Mouse (Mus musculus): Measurements from ENCODE around the gene Phka1.
"Not testable (repeated sequence)": the region's sequence is repeated elsewhere in the genome, so short reads cannot be mapped to it uniquely, and the experiment has no call there.

Gene Phka1

GRCm38 (mm10) chrX:102643823-102644572 lies at the start of gene Phka1:
Phka1 (minus strand) TSS chrX:102644246.
- DNase-seq (ENCODE audit: low read depth, low spot score): peak; percentile 38

- peak; percentile 2 for DNase-seq (ENCODE audit: low read depth, low spot score)
Measured at GRCm38 (mm10) chrX:102689252-102689651, 45.2 kb upstream of the Phka1 start.

GRCm38 (mm10) chrX:102686872-102687271 lies 42.8 kb upstream of the Phka1 start, which contains the start of gene Gm3880:
Gm3880 (minus strand) TSS chrX:102686972.
- DNase-seq (ENCODE audit: low read depth, low spot score): not testable (repeated sequence)

DNA sequence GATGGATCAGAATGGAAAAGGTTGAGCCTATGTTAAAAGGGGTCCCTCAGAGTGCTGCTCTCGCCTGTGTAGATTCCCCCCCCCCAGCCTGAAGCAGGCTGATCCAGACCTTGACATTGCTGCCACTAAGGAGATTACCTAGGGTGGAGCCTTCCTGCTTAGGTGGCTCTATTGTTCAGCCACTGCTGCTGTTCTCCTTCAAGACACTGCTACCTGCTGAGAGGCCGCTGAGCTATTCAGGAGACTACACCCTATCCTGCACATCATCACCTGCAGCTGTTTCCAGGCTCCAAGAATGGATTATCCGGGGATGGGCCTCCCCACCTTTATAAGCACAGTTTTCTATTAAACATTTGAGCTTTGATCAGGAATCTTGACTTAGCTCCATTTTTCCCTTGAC lies 40.7 kb upstream of the Phka1 start:
- DNase-seq (ENCODE audit: low read depth, low spot score): not testable (repeated sequence)

GRCm38 (mm10) chrX:102666641-102667040 lies 22.6 kb upstream of the Phka1 start:
- no peak for DNase-seq (ENCODE audit: low read depth, low spot score)

- no peak for DNase-seq (ENCODE audit: low read depth, low spot score)
Measured at GRCm38 (mm10) chrX:102660712-102661111, 16.7 kb upstream of the Phka1 start.

- DNase-seq (ENCODE audit: low read depth, low spot score): no peak
Measured at GRCm38 (mm10) chrX:102645691-102646090, 1.6 kb upstream of the Phka1 start.

GRCm38 (mm10) chrX:102645146-102645545 lies 1.1 kb upstream of the Phka1 start:
- DNase-seq (ENCODE audit: low read depth, low spot score): no peak

- no peak for DNase-seq (ENCODE audit: low read depth, low spot score)
Measured at GRCm38 (mm10) chrX:102644573-102644951, 516 bp upstream of the Phka1 start.

GRCm38 (mm10) chrX:102601269-102601668 lies 42.8 kb downstream of the Phka1 start:
- no peak for DNase-seq (ENCODE audit: low read depth, low spot score)

GRCm38 (mm10) chrX:102588560-102588959 lies 55.5 kb downstream of the Phka1 start:
- no peak for DNase-seq (ENCODE audit: low read depth, low spot score)

- no peak for DNase-seq (ENCODE audit: low read depth, low spot score)
Measured at GRCm38 (mm10) chrX:102571186-102571585, 72.9 kb downstream of the Phka1 start.

- no peak for DNase-seq (ENCODE audit: low read depth, low spot score)
Measured at GRCm38 (mm10) chrX:102556906-102557305, 87.1 kb downstream of the Phka1 start.

DNA sequence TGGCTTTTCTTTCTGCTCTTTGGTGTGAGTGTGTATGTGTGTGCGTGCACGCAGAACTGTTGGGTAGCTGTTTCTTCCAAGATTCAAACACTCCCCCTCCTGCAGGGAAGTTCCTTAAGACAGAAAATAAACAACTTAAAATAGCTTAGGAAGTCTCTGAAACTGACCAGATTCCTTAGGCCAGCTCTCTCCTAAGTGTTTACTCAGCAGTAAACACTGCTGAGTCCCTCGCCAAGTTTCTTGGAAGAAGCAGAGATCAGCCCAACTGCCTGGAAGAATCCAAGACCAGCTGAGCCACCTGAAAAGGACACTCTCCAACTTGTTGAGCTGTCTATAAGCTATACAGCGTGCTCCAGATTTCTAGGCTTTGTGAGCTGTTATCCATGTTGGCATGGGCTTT lies 134.8 kb downstream of the Phka1 start:
- no peak for DNase-seq (ENCODE audit: low read depth, low spot score)

GRCm38 (mm10) chrX:102504644-102505481 lies 139.2 kb downstream of the Phka1 start, which contains the start of gene Hdac8:
Hdac8 (minus strand) TSS chrX:102505359.
- DNase-seq (ENCODE audit: low read depth, low spot score): peak; percentile 32

DNA sequence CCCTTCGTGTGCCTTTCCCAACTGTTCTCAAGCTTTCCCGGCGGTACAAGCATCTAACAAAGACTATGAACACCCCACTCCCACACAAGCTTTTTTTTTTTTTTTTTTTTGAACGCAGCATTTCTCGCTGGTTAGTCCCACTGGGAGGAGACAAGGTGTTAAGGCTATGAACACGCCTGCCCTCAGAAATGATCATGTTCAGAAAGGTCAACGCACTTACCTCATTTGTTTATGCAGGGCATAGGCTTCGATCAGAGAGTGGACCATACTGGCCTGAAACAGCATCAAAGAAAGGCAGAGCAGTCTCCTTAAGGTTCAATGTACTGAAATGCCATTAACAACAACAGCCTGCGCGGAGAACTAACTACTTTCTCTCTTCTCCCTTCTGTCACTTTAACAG lies 139.9 kb downstream of the Phka1 start:
- no peak for DNase-seq (ENCODE audit: low read depth, low spot score)

DNA sequence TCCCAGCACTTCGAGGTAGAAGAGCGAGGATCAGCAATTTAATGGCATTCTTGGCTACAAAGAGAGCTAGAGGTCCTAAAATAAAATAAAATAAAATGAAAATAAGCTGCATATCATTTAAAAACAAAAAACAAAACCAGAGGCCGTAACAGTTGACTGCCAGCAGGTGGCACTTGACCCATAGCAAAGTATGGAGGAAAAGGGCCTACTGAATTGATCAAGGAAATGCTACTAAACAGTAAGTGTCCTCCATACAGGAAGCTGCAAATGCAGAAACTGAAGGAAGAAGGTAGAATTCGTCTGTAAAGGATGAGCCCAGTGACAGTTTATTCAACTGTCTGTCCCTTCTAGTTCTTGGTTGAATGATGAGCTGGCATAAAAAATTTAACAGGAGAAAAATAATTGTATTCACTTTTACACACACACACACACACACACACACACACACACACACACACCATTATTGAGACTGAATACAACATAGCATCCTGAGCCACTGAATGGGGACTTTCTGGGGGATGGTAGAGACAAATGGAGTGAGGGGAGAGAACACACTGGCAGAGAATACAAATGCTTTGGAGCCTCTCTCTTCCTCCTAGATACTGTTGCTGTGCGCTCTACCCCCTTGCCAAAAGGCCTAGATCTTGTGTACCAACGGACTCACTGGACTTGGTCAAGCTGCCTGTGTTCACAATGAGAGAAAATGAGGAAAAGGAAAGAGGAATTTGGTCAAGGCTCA lies 149.9 kb downstream of the Phka1 start:
- DNase-seq (ENCODE audit: low read depth, low spot score): no peak

DNA sequence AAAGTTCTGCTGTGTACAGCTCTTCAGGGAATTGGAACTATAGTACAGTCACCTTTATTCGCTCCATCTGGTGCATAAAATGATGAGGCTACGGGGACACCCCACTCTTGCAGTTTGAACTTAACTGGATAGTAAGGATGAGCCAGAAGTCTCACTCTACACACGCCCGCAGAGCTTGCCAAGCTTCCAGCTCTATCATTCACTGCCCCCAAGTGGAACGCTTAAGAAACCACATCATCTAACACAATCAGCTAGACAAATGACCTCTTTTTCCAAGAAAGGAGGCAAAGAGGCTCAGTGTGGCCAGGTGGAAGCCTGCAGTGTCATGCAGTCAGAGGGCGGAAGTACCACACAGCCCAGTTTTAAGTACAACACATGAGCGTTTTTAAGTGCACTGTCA lies 158.5 kb downstream of the Phka1 start:
- DNase-seq (ENCODE audit: low read depth, low spot score): no peak

DNA sequence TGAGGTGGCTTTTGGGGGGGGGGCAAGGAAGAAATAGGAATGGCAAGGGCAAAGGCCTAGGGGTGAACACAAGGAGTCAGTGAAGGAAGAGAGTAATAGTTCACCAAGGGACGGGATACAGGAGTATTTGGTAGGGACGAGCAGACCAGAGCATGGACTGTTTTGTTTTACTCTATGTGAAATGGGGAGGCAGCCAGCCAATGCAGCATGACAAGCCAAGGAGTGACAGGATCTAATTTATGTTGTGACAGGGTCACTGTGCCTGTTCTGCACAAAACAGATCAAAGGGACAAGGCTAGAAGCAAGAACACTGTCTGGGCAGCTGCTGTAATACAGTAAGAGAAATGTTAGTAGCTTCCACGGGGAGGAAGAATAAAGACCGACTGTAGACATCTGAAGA lies 164.4 kb downstream of the Phka1 start:
- no peak for DNase-seq (ENCODE audit: low read depth, low spot score)

- DNase-seq (ENCODE audit: low read depth, low spot score): peak; percentile 38
Measured at GRCm38 (mm10) chrX:102478965-102479364, 165.1 kb downstream of the Phka1 start.

- DNase-seq (ENCODE audit: low read depth, low spot score): no peak
Measured at GRCm38 (mm10) chrX:102478481-102478880, 165.6 kb downstream of the Phka1 start.

GRCm38 (mm10) chrX:102476784-102477183 lies 167.3 kb downstream of the Phka1 start:
- DNase-seq (ENCODE audit: low read depth, low spot score): peak; percentile 32

All from retina, postnatal 7 days (tissue).